Mouse (Mus musculus) kidney, embryonic 16.5 days (tissue): ENCODE results near the gene Ebf3. TPM values are rescaled to one million over a fixed set of nuclear protein-coding genes. Genes with fewer than 3 reads are reported as not detected.

Experiments used
- ATAC-seq: fragments of 200-750 bp; cut with Nextera tagmentation; 2 replicates; pipeline ENCODE4 v1.8.0; 2017; ENCODE audit warnings: moderate TSS enrichment; ENCODE audit not compliant: low FRiP score, low TSS enrichment
- H3K27ac ChIP-seq: fragments of 300-500 bp; sonication (generic); 2 replicates; pipeline ENCODE4 v1.5.1; 2014; ENCODE audit warnings: low read length
- H3K27me3 ChIP-seq: fragments of 300-500 bp; sonication (generic); 2 replicates; pipeline ENCODE4 v1.6.1; 2014; ENCODE audit warnings: low read length, control low read depth, mixed read lengths; ENCODE audit not compliant: insufficient read depth
- H3K36me3 ChIP-seq: fragments of 300-500 bp; sonication (generic); 2 replicates; pipeline ENCODE4 v1.6.1; 2014; ENCODE audit warnings: low read length, control low read depth, mixed read lengths; ENCODE audit not compliant: insufficient read depth
- H3K4me1 ChIP-seq: fragments of 300-500 bp; sonication (generic); 2 replicates; pipeline ENCODE4 v1.6.1; 2014; ENCODE audit warnings: low read length, control low read depth, mixed read lengths; ENCODE audit not compliant: insufficient read depth
- H3K4me2 ChIP-seq: fragments of 300-500 bp; sonication (generic); replicated peaks from 2 replicates; pipeline ENCODE4 v1.6.1; 2014; ENCODE audit warnings: low read depth, low read length
- H3K4me3 ChIP-seq: fragments of 300-500 bp; sonication (generic); 2 replicates; pipeline ENCODE4 v1.5.1; 2014; ENCODE audit warnings: mild to moderate bottlenecking, low read length
- H3K9ac ChIP-seq: fragments of 300-500 bp; sonication (generic); replicated peaks from 2 replicates; pipeline ENCODE4 v1.6.1; 2014; ENCODE audit warnings: low read length
- H3K9me3 ChIP-seq: fragments of 300-500 bp; sonication (generic); 2 replicates; pipeline ENCODE4 v1.6.1; 2016; ENCODE audit warnings: low read length, control low read depth
- WGBS: fragments of 180-500 bp; shearing (Covaris S2); extraction: QIAGEN DNeasy Blood & Tissue Kit; methylation state at CpG from one replicate; pipeline ENCODE4 v1.1.7; 2014; 5-methylcytosine and 5-hydroxymethylcytosine counted together
- polyA plus RNA-seq: library from polyadenylated mRNA; unstranded; fragments of >200 nt; fragmentation: Nextera tagmentation; extraction: Ambion mirVana; gene quantifications from 2 replicates; pipeline ENCODE4 v1.2.1, GENCODE M21; 2015

The Ebf3 gene
- polyA plus RNA-seq, 1 experiment from 2014 or later, result 0.45 TPM

DNA sequence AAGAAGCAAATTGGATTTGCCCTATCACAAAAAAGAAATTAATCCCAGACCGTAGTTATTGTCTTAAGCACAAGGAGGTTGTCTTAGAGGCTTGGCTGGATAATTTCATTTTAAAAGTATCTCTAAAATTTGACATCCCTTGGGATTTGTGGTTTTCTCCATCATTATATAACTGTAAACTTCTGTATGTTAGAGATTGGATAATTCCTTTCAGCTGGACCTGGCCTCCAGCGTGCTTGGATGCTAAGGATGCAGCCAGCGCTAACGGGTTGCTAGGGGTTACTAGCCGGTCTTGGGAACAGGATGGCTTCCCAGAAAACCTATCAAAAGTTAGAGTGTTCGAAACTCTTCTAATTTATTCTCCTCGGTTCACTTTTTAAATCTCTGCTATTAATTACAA is 19.8 kb downstream of the Ebf3 start:
- Histone ChIP-seq H3K9me3 (no peaks in the 10 kb centered on the region), H3K27me3 (peaks cover 27% of the 10 kb centered on the region), H3K4me3 (no peak overlapping the region), H3K36me3 (no peaks in the 10 kb centered on the region), H3K4me1 (peaks cover 7% of the 10 kb centered on the region; the same call in 1 of the 2 replicates), H3K9ac (no peak overlapping the region), H3K27ac (no peak overlapping the region), H3K4me2 (no peak overlapping the region)
- WGBS, result 81% methylated on average over 7 of the region's 7 CpGs
- ATAC-seq, result no peak

DNA sequence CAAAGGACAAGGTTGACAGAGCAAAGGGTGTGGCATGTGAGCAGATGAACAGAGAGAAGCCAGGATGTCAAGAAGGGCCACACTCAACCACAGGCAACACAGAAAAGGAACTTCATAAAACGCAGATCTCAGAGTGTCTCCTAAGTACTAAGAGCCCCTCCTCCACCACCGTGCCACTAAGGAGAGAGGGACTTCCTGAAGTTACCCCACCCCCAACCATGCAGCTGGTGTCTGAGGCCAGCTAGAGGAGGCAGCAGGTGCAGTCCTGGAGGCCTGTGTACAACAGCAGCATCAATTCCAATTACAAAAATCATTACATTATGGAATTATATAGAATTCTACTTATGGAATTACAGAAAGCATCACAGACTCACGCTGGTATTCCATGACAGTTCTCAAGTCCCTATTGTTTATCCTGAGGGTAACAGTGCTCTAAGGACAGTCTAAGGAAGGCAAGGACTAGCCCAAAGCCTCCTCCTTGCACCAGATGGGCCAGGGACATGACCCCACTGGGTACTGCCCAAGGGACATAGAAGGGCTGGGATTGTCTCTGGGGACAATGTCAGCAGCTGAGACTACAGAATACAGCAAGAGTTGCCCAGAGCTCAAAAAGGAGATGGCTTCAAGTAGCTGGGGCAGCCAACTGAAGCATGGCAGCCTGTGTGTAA is 24.8 kb downstream of the Ebf3 start:
- WGBS, result 52% methylated on average over 3 of the region's 3 CpGs
- H3K4me3 ChIP-seq, result no peak overlapping the region
- no peak for ATAC-seq
- no peaks in the 10 kb centered on the region for H3K9me3 ChIP-seq
- H3K27ac ChIP-seq, result no peak overlapping the region
- no peaks in the 10 kb centered on the region for H3K36me3 ChIP-seq
- no peak overlapping the region for H3K4me2 ChIP-seq
- no peaks in the 10 kb centered on the region; the same call in 1 of the 2 replicates for H3K27me3 ChIP-seq
- H3K4me1 ChIP-seq, result no peaks in the 10 kb centered on the region
- H3K9ac ChIP-seq, result no peak overlapping the region

DNA sequence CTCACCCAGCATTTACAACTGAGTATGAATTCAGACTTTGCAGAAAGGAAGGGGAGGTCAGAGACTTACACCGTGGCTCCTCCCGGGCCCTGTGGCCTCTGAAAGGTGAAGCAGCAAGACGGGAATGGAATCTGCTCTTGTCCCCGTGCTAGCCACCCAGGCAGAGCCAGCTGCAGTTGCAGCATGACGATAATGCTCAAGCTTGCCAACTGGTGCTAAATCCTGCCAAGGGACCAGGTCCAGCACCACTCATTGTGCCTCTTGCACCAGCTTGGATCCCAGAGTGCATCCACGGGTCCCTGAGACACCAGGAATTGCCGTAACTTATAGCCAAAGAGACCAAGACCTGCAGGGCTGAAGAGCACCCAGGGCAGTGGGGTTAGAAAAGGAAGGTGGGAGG is 36.1 kb downstream of the Ebf3 start:
- WGBS, result 67% methylated on average over 7 of the region's 7 CpGs
- ATAC-seq, result no peak

DNA sequence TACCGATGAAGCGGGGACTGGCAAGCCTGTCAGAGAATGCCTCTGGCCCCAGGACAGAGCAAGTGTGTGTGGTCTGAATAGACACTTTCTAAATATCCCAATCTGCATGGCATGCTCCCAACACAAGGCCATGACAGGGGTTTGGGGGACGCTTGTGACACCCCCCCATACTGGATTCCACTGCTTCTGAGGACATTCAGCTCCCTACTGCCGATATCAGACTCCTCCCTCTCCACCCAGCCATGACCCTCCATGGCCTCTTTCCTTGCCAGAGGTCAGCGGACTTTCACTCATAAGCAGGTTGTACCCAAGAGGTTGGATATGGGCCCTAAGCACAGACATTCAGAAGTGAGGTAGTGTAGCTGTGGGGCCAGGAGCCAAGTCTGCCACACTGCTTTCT is 36.5 kb downstream of the Ebf3 start:
- no peak for ATAC-seq
- no peak overlapping the region for H3K4me3 ChIP-seq
- 84% methylated on average over 5 of the region's 5 CpGs for WGBS
- no peak overlapping the region for H3K27ac ChIP-seq
- H3K36me3 ChIP-seq, result no peaks in the 10 kb centered on the region
- no peak overlapping the region for H3K4me2 ChIP-seq
- no peaks in the 10 kb centered on the region for H3K27me3 ChIP-seq
- no peaks in the 10 kb centered on the region for H3K4me1 ChIP-seq
- H3K9ac ChIP-seq, result no peak overlapping the region
- no peaks in the 10 kb centered on the region for H3K9me3 ChIP-seq

More for the DNA sequence above, 36.1 kb downstream of the Ebf3 start:
- no peaks in the 10 kb centered on the region for H3K36me3 ChIP-seq
- no peaks in the 10 kb centered on the region for H3K27me3 ChIP-seq
- H3K27ac ChIP-seq, result no peak overlapping the region
- H3K4me1 ChIP-seq, result no peaks in the 10 kb centered on the region
- no peak overlapping the region for H3K4me3 ChIP-seq
- H3K4me2 ChIP-seq, result no peak overlapping the region
- no peak overlapping the region for H3K9ac ChIP-seq
- no peaks in the 10 kb centered on the region for H3K9me3 ChIP-seq

DNA sequence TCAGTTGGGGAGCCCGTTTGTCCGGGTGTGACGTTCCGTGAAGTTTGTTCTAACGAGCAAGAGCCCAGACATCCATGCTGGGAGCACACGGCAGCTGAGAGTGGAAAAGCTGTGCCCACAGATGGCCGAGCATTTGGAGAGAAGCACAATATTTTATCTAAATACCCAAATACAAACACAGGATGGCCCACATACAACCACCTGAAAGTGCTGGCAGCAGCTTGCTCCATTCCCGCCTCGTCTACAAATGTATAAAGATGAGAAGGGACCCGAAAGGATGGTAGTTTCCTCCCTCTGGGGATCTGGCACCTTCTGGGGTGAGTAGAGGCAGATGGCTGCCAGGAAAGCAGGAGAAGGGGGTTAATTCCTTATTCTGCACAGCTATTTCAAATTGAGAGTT is 42.0 kb downstream of the Ebf3 start:
- Histone ChIP-seq H3K9ac (no peak overlapping the region), H3K4me3 (no peak overlapping the region), H3K9me3 (no peaks in the 10 kb centered on the region), H3K36me3 (no peaks in the 10 kb centered on the region), H3K27me3 (peaks cover 7% of the 10 kb centered on the region; the same call in 1 of the 2 replicates), H3K27ac (no peak overlapping the region), H3K4me1 (peaks cover 5% of the 10 kb centered on the region; the same call in 1 of the 2 replicates), H3K4me2 (no peak overlapping the region)
- WGBS, result 74% methylated on average over 10 of the region's 10 CpGs
- no peak for ATAC-seq

DNA sequence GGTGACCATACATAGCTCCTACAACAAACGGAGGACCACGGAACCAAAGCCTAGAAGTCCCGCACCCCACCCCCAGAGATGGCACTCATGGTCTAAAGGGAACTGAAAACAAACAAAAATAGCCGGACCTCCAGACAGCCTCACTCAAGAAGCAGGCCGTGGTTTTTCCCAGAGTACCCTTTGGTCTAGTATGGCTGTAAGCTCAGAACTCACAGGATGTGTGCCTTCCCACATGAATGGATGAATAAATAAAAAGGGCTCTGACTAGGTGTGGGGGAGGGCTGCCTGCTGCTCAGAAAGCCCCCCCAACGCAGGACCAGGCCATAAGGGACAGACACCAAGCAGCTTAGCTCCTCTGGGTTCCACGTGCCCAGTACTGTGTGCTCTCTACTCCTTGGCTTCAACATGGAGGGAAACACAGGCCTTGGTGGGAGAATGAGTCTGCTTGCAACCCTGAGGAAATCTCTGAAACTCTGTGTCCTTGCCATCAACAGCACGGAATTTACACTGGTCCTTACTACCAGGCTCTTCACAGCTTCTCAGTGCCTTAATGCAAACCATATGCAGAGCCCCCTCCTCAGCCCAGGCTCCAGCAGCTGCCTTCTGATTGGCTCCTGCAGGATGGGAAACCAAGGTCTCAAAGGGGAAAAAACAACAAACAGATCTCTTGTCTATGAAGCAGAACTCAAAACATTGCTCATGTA is 45.6 kb downstream of the Ebf3 start:
- Histone ChIP-seq H3K4me1 (peaks cover 5% of the 10 kb centered on the region; the same call in 1 of the 2 replicates), H3K4me3 (no peak overlapping the region), H3K27me3 (peaks cover 9% of the 10 kb centered on the region; the same call in 1 of the 2 replicates), H3K9me3 (no peaks in the 10 kb centered on the region), H3K27ac (no peak overlapping the region), H3K36me3 (no peaks in the 10 kb centered on the region), H3K4me2 (no peak overlapping the region), H3K9ac (no peak overlapping the region)
- 54% methylated on average over 8 of the region's 8 CpGs for WGBS
- 0 out of 2 replicates have a peak, but pooled peaks have one; percentile 31 for ATAC-seq

DNA sequence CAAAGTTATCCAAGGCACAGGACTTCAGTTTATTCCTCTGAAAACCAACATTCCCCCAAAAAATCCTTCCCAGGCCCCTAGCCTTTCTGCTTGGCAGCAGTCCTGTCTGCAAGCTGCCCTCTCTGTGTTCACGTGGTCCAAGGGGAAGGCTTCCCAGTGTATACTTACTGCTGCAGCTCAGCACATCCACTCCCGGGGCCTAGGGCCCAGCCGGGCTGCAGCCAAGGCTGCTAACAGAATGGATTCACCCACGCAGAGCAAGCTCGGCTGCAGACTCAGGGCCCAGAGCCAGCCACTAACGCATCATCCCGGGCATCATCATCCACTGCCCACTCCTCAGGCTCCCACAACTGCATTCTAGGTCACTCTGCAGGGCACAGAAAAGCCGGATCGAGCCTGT is 46.8 kb downstream of the Ebf3 start:
- H3K36me3 ChIP-seq, result no peaks in the 10 kb centered on the region
- peaks cover 5% of the 10 kb centered on the region; the same call in 1 of the 2 replicates for H3K4me1 ChIP-seq
- H3K27me3 ChIP-seq, result peaks cover 9% of the 10 kb centered on the region; the same call in 1 of the 2 replicates
- H3K4me3 ChIP-seq, result no peak overlapping the region
- no peak for ATAC-seq
- no peak overlapping the region for H3K9ac ChIP-seq
- WGBS, result 69% methylated on average over 9 of the region's 9 CpGs
- H3K4me2 ChIP-seq, result no peak overlapping the region
- no peaks in the 10 kb centered on the region for H3K9me3 ChIP-seq
- H3K27ac ChIP-seq, result no peak overlapping the region

DNA sequence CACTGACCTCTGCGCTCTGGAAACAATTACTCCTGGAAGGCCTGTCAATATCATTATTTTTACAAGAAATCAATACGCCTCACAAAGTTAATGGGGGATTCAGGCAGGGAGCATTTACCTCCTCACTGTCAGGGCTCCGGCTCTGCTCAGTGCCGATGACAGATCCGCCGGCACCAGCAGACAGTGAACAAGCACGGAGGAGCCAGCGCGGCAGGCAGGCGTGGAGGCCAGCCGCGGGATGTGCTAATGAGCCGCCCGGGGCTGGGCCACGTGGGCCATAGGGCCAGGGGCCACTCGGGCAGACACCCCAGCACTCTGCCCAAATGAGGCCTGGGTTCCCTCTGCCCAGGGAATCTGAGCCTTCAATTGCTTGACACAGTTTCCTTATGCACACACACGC is 47.7 kb downstream of the Ebf3 start:
- Histone ChIP-seq H3K27me3 (peaks cover 9% of the 10 kb centered on the region; the same call in 1 of the 2 replicates), H3K4me3 (no peak overlapping the region), H3K4me1 (peaks cover 5% of the 10 kb centered on the region; the same call in 1 of the 2 replicates), H3K36me3 (no peaks in the 10 kb centered on the region), H3K4me2 (no peak overlapping the region), H3K27ac (no peak overlapping the region), H3K9ac (no peak overlapping the region), H3K9me3 (no peaks in the 10 kb centered on the region)
- ATAC-seq, result peak; percentile 61
- WGBS, result 19% methylated on average over 17 of the region's 17 CpGs

DNA sequence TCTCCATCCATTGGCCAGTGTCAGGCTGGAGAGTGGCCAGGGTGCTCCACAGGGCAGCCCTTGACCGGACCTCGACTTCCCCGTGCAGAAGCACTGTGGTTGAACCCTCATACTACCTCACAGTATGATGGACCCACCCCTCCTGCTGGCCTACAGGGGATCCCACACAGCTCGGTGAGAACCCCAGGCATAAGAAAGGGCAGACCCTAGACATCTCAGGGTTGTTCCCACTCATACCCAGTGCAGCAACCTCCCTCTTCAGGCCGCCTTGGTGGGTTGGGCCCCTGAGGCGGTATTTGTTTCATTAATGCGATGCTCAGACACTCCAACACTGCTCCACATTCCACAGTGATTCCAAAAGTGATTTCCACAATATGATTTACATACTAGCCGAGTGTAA is 51.9 kb downstream of the Ebf3 start:
- H3K27ac ChIP-seq, result no peak overlapping the region
- H3K27me3 ChIP-seq, result peaks cover 4% of the 10 kb centered on the region; the same call in 1 of the 2 replicates
- no peak overlapping the region for H3K9ac ChIP-seq
- no peaks in the 10 kb centered on the region for H3K4me1 ChIP-seq
- H3K4me3 ChIP-seq, result no peak overlapping the region
- no peaks in the 10 kb centered on the region for H3K9me3 ChIP-seq
- no peak for ATAC-seq
- WGBS, result 84% methylated on average over 8 of the region's 8 CpGs
- no peak overlapping the region for H3K4me2 ChIP-seq
- no peaks in the 10 kb centered on the region for H3K36me3 ChIP-seq
